Mouse (Mus musculus) small intestine, adult 2 months (tissue): ENCODE measurements at regions not wholly inside any gene's neighbourhood (a gene's known extent, or its start where the extent isn't known, plus 50 kb on each side); places are given as distances from the start of the nearest gene placed in this dataset.

ENCODE experiments used
- H3K27ac ChIP-seq: fragments of 200-500 bp; 2 replicates; pipeline ENCODE4 v1.5.1; 2012; ENCODE audit warnings: low read depth, low read length, control low read depth, inconsistent platforms; ENCODE audit not compliant: insufficient read depth
- H3K27me3 ChIP-seq: fragments of 200-500 bp; 2 replicates; pipeline ENCODE4 v1.6.1; 2012; ENCODE audit warnings: mild to moderate bottlenecking, moderate library complexity, low read length, inconsistent platforms; ENCODE audit not compliant: control insufficient read depth, insufficient read depth
- H3K36me3 ChIP-seq: fragments of 200-500 bp; 2 replicates; pipeline ENCODE4 v1.6.1; 2012; ENCODE audit warnings: mild to moderate bottlenecking, low read length, control low read depth, inconsistent platforms; ENCODE audit not compliant: control insufficient read depth, insufficient read depth
- H3K4me1 ChIP-seq: fragments of 200-500 bp; 2 replicates; pipeline ENCODE4 v1.6.1; 2012; ENCODE audit warnings: low read length, inconsistent platforms, mixed read lengths; ENCODE audit not compliant: control insufficient read depth, insufficient read depth, insufficient read length
- H3K4me3 ChIP-seq: fragments of 200-500 bp; 2 replicates; pipeline ENCODE4 v1.5.1; 2012; ENCODE audit warnings: low read depth, mild to moderate bottlenecking, control low read depth, inconsistent platforms, low read length, moderate library complexity
- CTCF ChIP-seq: fragments of 200-500 bp; IDR thresholded peaks from 2 replicates; pipeline ENCODE4 v1.5.1; 2012; ENCODE audit warnings: low read depth, mild to moderate bottlenecking, control low read depth, inconsistent platforms, low read length, moderate library complexity, mixed read lengths; ENCODE audit not compliant: insufficient replicate concordance, insufficient read length; ENCODE audit errors: extremely low read depth
- POLR2A ChIP-seq: fragments of 200-500 bp; IDR thresholded peaks from 2 replicates; pipeline ENCODE4 v1.6.1; 2012; ENCODE audit warnings: low read depth, mild to moderate bottlenecking, control low read depth, inconsistent platforms, low read length, moderate library complexity
- WGBS: fragments of 180-500 bp; shearing (Covaris S2); methylation state at CpG from one replicate; pipeline ENCODE4 v1.1.7; 2018; 5-methylcytosine and 5-hydroxymethylcytosine counted together

DNA sequence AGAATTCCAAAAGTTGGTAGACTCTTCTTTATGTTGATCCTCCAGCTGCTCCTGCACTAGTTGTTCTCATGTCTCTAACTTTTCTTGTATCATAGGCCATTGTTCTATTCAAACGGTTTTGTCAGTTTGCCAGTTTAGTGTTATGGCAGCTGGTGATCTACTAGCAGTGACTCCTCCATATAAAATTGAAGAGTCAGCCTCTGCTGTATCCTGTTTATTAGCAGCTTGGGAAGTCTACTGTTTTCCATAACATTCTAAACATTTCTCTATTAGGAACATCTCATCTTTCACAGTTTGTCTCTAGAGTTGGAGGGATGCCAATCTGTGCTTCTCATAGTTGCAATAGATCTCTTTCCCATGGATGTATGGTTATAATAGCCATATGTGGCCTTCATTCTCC lies 58.6 kb downstream of the Drd1 start:
- 50% methylated on average over 1 of the region's 1 CpGs for WGBS
- no peaks in the 10 kb centered on the region for H3K27me3 ChIP-seq
- TF ChIP-seq CTCF: no peak
- TF ChIP-seq POLR2A: no peak
- H3K27ac ChIP-seq: no peak overlapping the region
- no peak overlapping the region for H3K4me3 ChIP-seq
- H3K36me3 ChIP-seq: no peaks in the 10 kb centered on the region
- no peaks in the 10 kb centered on the region for H3K4me1 ChIP-seq

DNA sequence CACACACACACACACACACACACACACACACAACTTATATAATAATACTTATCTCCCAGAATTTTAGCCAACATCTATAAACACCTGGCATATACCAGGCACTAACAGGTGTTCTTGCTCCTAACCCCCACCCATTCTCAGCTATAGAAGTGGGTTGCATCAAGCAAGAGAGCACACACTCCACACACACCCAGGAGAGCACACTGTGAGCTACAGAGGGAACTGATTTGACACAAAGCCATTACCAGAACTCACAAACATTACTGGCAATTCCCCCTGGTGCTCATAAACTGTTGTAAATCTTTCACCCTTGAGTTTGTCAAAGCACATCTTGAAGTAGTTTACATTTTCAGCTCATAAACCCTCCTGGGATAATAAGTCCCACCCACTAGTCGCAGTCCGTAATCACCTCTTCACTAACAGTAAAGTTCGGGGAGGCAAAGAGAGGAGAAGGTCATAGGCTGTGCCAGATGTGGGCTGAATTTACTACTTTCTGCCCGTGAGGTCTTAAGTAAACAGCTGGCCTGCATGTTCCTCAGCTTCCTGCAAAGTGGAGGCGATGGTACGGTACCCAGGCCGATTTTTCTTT lies 62.5 kb downstream of the Drd1 start:
- WGBS: 26% methylated on average over 7 of the region's 7 CpGs
- no peak for TF ChIP-seq CTCF
- no peak for TF ChIP-seq POLR2A

DNA sequence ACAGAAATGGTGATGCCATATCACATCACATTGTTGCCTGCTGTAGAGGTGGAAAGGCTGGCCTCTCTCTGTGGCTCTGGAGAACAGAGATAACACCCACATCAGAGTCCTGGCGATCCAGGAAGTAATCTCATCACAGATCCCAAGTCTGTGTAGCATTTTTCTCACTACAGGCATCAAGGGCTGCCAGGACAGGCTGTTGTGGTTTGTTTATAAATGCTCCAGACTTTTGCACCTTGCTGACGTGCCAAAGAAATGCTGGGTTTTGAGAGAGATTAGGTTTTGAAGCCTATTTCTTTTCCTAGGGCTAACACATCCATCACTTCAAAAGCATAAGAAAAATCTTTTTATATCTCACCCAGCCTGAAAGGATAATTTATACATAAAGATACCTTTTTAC lies 76.3 kb downstream of the Drd1 start:
- Histone ChIP-seq H3K27ac (no peak overlapping the region), H3K4me1 (no peaks in the 10 kb centered on the region), H3K36me3 (no peaks in the 10 kb centered on the region), H3K27me3 (no peaks in the 10 kb centered on the region), H3K4me3 (no peak overlapping the region)
- TF ChIP-seq POLR2A (no peak), CTCF (no peak)
- 35% methylated on average over 2 of the region's 2 CpGs for WGBS

More for the DNA sequence above, 62.5 kb downstream of the Drd1 start:
- H3K4me1 ChIP-seq: no peaks in the 10 kb centered on the region
- H3K4me3 ChIP-seq: no peak overlapping the region
- no peaks in the 10 kb centered on the region for H3K36me3 ChIP-seq
- no peak overlapping the region for H3K27ac ChIP-seq
- no peaks in the 10 kb centered on the region for H3K27me3 ChIP-seq

DNA sequence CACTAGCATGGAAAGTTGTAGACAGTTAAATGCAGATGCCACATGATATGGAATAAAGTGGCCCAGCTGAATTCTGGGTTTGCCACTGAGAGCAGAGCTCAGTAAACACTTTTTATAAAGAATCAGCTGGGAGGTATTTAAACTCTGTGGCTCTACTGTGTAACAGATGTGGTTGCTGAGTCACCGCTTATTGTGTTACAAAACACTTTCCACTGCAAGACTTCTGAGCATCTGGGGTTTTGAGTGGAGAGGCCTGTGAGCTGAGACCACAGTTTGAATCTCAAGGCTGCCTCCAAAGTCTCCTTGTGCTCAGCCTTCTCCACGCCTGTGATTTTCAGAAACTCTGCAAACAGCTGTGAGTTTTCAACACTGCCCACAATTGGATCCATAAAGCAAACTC lies 86.1 kb downstream of the Drd1 start:
- WGBS: 77% methylated on average over 2 of the region's 2 CpGs
- H3K27me3 ChIP-seq: no peaks in the 10 kb centered on the region
- no peaks in the 10 kb centered on the region for H3K4me1 ChIP-seq
- H3K27ac ChIP-seq: no peak overlapping the region
- TF ChIP-seq POLR2A: no peak
- TF ChIP-seq CTCF: no peak
- H3K4me3 ChIP-seq: no peak overlapping the region
- H3K36me3 ChIP-seq: no peaks in the 10 kb centered on the region

DNA sequence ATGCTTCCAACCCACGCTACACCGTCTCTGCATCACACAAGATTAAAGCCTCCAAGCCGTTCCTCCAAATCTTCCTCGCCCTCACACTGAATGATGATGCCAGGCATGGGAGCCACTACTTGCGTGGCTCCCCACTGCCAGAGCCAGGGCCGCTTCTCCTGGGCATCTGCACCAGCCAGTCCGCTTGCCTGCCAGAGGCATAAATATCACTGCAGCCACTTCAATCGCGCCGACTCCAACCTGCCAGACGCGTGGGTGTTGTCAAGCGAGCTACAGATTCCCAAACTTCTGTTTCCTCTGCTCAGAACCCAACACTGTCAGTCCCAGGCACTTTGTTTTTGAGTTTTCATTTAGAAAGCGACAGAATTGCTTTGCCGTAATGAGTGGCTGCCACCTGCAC lies 99.3 kb downstream of the Drd1 start:
- Histone ChIP-seq H3K27ac (no peak overlapping the region), H3K27me3 (no peaks in the 10 kb centered on the region), H3K4me1 (no peaks in the 10 kb centered on the region), H3K4me3 (no peak overlapping the region), H3K36me3 (no peaks in the 10 kb centered on the region)
- WGBS: 92% methylated on average over 15 of the region's 15 CpGs
- TF ChIP-seq CTCF: no peak
- TF ChIP-seq POLR2A: no peak

DNA sequence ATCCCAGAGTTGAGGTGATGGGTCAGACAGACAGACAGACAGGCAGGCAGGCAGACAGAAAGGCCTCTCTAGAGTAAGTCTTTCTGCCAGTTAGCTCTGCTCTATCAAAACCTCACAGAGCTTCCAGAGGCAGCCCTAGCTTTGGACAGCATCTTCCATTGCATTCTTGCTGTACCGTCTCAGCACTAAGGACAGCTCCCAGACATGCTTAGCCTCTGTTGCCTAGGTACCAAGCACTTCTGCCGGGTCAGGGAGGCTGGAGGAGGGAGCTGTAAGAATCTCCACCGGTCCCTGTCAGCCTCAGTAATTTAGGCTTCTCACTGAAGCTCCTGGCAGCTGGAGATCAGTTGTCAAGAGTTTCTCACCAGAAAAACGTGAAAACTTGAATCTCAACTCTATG lies 107.4 kb downstream of the Drd1 start:
- no peak overlapping the region for H3K27ac ChIP-seq
- WGBS: 4% methylated on average over 4 of the region's 4 CpGs
- no peaks in the 10 kb centered on the region for H3K4me1 ChIP-seq
- H3K4me3 ChIP-seq: no peak overlapping the region
- TF ChIP-seq CTCF (no peak), POLR2A (no peak)
- H3K27me3 ChIP-seq: no peaks in the 10 kb centered on the region
- no peaks in the 10 kb centered on the region for H3K36me3 ChIP-seq

DNA sequence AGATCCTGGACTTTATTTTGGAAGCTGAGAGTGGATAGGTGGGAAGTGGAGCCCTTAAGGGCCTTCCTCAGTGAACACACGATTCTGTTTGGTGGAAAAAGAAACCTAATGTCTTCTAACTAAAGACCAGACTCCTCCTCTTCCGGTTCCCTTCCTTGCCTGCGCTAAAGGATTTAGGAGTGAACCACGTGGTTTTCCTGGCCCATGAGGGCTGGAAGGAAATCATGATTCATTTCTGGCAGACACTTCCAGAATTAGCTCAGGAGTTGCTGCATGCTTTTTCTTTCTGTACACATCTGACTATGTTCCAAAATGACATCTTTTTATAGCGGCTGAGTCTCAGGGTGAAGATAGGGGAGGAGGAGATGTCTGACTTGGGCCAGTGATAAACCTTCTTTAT lies 109.8 kb downstream of the Drd1 start:
- TF ChIP-seq POLR2A: no peak
- no peak for TF ChIP-seq CTCF
- H3K27ac ChIP-seq: no peak overlapping the region
- no peaks in the 10 kb centered on the region for H3K27me3 ChIP-seq
- H3K4me3 ChIP-seq: no peak overlapping the region
- H3K36me3 ChIP-seq: no peaks in the 10 kb centered on the region
- H3K4me1 ChIP-seq: no peaks in the 10 kb centered on the region
- WGBS: 53% methylated on average over 5 of the region's 5 CpGs
